In the genomic region with DNA sequence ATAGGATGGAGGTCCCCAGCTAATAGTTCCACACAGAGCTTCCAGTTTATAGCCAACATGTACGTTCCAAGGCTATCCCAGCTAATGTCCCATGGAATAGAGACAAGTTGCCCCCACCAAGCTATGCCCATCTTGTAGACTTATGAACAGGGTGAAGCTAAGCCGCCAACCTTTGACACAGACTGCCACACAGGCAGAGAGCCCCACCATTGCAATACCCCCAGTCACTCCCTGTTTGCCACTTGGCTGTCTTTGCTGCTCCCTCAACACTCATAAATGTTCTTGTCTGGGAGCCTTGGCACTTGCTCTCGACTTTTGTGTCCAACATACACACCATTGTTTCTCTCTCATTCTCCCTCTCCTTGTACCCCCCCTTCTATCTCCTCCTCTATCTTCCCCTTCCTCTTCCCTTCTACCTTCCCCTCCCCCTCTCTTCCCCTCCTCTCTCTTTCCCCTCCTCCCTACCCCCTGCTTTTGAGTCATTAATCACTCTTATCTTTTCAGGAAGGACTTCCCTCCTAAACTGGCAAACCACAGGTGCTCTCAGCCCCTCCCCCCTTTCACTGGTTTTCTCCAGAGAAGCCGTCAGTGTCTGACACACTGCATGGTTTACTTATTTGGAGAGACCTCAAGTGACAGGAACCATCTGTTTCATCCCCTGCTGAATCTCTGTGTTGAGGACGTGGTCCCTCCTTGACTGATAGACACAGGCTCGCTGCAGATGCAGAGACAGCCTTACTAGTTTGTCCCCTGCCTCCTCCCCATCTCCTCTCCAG, we compare ENCODE assay signal across 11 mouse cellular contexts.
A peak's percentile ranks its signal among the peaks of the same experiment; 100 is the strongest.
DNase-seq lines count a peak whose midpoint lies in the region; ATAC-seq and TF ChIP-seq lines count a peak whose summit lies in the region.
"Had no signal": no experiment of that assay in that cellular context is flagged by ENCODE, and none has a peak within 500 bp of the region (broad histone marks: within the 10 kb centered on the region; RNA-seq: fewer than 3 reads in every experiment).

No protein-coding gene starts in this region.

- no peaks in the 10 kb centered on the region for H3K36me3 ChIP-seq in kidney, adult 2 months (ENCODE audit: control insufficient read depth, insufficient read depth, low read length)
- H3K36me3 ChIP-seq in heart, embryonic 16.5 days (ENCODE audit: control insufficient read depth, insufficient read depth) = no peaks in the 10 kb centered on the region
- H3K36me3 ChIP-seq: limb, embryonic 12.5 days; neural tube, embryonic 15.5 days had no signal

- H3K4me1 ChIP-seq in kidney, adult 2 months (ENCODE audit: control insufficient read depth, insufficient read depth, low read length) = peaks cover 2% of the 10 kb centered on the region; the same call in 1 of the 2 replicates
- H3K4me1 ChIP-seq in heart, embryonic 16.5 days (ENCODE audit: control insufficient read depth, insufficient read depth, low read length) = peaks cover 10% of the 10 kb centered on the region; the same call in 1 of the 2 replicates

- no peak overlapping the region for H3K4me2 ChIP-seq in heart, embryonic 16.5 days (ENCODE audit: low read depth, low read length)
- H3K4me2 ChIP-seq: limb, embryonic 12.5 days; neural tube, embryonic 15.5 days had no signal

- WGBS in kidney, adult 2 months = 46% methylated on average over 6 of the region's 6 CpGs
- 43% methylated on average over 6 of the region's 6 CpGs for WGBS in heart, embryonic 16.5 days

- no peak for TF ChIP-seq CTCF in kidney, adult 2 months (conservative IDR thresholded peaks at IDR 0.05; ENCODE audit: insufficient read depth, insufficient read length, low read depth, low read length)

- TF ChIP-seq POLR2A in kidney, adult 2 months (IDR thresholded peaks at IDR 0.05; ENCODE audit: low read depth, low read length) = no peak

- H3K27ac ChIP-seq in kidney, adult 2 months (ENCODE audit: insufficient read depth, low read depth, low read length) = no peak overlapping the region
- peak overlapping the region; percentile 58 for H3K27ac ChIP-seq in heart, embryonic 16.5 days (ENCODE audit: low read length)
- H3K27ac ChIP-seq: limb, embryonic 12.5 days; neural tube, embryonic 15.5 days had no signal

- no peak overlapping the region for H3K9ac ChIP-seq in heart, embryonic 16.5 days (ENCODE audit: low read length)
- H3K9ac ChIP-seq: limb, embryonic 12.5 days; neural tube, embryonic 15.5 days had no signal

- peak; percentile 7 for DNase-seq in kidney, adult 2 months
- DNase-seq in kidney, adult 9 months = no peak
- peak; percentile 94 for DNase-seq in MEL-GATA-1-ER (ENCODE audit: extremely low read depth, low read depth)
- no peak for DNase-seq in neural tube, embryonic 10.5 days (ENCODE audit: extremely low spot score, low spot score)
- no peak for DNase-seq in urinary bladder, postnatal 36 days (ENCODE audit: low spot score in 2 of 2)
- DNase-seq: cerebellum, adult 2 months; gastrocnemius, postnatal 25 days had no signal

- no peak overlapping the region for H3K4me3 ChIP-seq in kidney, adult 2 months (ENCODE audit: insufficient read depth, low read depth, low read length)
- H3K4me3 ChIP-seq in heart, embryonic 16.5 days (ENCODE audit: low read length) = no peak overlapping the region
- H3K4me3 ChIP-seq: limb, embryonic 12.5 days; neural tube, embryonic 15.5 days had no signal

- H3K27me3 ChIP-seq in kidney, adult 2 months (replicated peaks; ENCODE audit: control insufficient read depth, insufficient read depth, low read length) = no peaks in the 10 kb centered on the region
- no peaks in the 10 kb centered on the region for H3K27me3 ChIP-seq in heart, embryonic 16.5 days (ENCODE audit: control insufficient read depth, insufficient read depth, low read length)
- H3K27me3 ChIP-seq: limb, embryonic 12.5 days; neural tube, embryonic 15.5 days had no signal

- peak; percentile 61 for ATAC-seq in heart, embryonic 16.5 days (replicated peaks; ENCODE audit: extremely low read depth, insufficient read depth, low FRiP score)
- peak; percentile 38 for ATAC-seq in megakaryocyte progenitor cell, adult 5-6 weeks (replicated peaks; ENCODE audit: poor library complexity)

- no peaks in the 10 kb centered on the region for H3K9me3 ChIP-seq in heart, embryonic 16.5 days (replicated peaks; ENCODE audit: control insufficient read depth, low read length)
- H3K9me3 ChIP-seq: limb, embryonic 12.5 days; neural tube, embryonic 15.5 days had no signal

Comparison
In these comparisons a context has a peak if more than half of its experiments do, and no peak if none do; other contexts are left out.
1. DNase-seq: peak in kidney, adult 2 months (single experiment) and MEL-GATA-1-ER (single experiment); none in kidney, adult 9 months (single experiment), neural tube, embryonic 10.5 days (single experiment) and urinary bladder, postnatal 36 days (0 of 2).